Mouse (Mus musculus): ENCODE measurements at regions not wholly inside any gene's neighbourhood (a gene's known extent, or its start where the extent isn't known, plus 50 kb on each side); places are given as distances from the start of the nearest gene placed in this dataset.

DNA sequence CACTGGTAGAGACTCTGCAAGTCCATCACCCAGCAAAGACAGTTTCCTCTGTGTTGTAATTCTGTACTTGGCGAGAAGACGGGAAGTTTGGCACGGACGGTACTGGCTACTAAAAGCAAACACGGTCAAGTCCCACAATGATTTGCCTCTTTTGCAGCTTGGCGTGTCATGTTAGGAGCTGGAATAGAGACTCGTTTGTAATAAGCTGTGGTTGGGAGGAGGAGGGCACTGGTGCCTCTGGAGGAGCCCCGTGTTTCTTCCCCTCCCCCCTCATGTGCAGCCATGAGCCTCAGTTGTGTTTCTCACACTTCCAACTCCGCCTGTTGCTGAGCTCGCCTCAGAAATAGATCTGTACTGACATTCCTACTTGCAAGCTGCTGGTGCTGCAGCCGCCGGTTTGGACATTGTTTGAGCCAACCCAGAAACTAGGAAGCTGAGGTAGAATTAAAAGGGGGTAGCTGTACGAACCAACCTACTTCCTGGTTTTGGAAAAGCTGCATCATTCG is 236.8 kb upstream of the Prickle1 start:
- 58% methylated on average over 14 of the region's 14 CpGs for WGBS
- Histone ChIP-seq H3K27ac (ENCODE audit: low read depth, low read length) (no peak overlapping the region), H3K4me3 (ENCODE audit: low read depth, low read length) (no peak overlapping the region), H3K9ac (ENCODE audit: low read depth, low read length) (no peak overlapping the region), H3K27me3 (replicated peaks; ENCODE audit: control insufficient read depth, insufficient read depth, low read length) (no peaks in the 10 kb centered on the region), H3K36me3 (ENCODE audit: control insufficient read depth, insufficient read depth, low read length) (no peaks in the 10 kb centered on the region), H3K4me2 (no peak overlapping the region; the same call in 1 of the 2 replicates), H3K9me3 (ENCODE audit: control insufficient read depth, low read length) (no peaks in the 10 kb centered on the region), H3K4me1 (replicated peaks; ENCODE audit: control insufficient read depth, insufficient read depth, low read length) (no peaks in the 10 kb centered on the region)
- no peak for DNase-seq (ENCODE audit: low spot score)
- ATAC-seq (replicated peaks; ENCODE audit: low FRiP score), result no peak

GRCm38 (mm10) chr15:93831148-93831547 is 235.5 kb upstream of the Prickle1 start:
- Histone ChIP-seq H3K9ac (ENCODE audit: low read depth, low read length) (no peak overlapping the region), H3K27me3 (replicated peaks; ENCODE audit: control insufficient read depth, insufficient read depth, low read length) (no peaks in the 10 kb centered on the region), H3K27ac (ENCODE audit: low read depth, low read length) (no peak overlapping the region), H3K4me2 (no peak overlapping the region), H3K9me3 (ENCODE audit: control insufficient read depth, low read length) (no peaks in the 10 kb centered on the region), H3K4me3 (ENCODE audit: low read depth, low read length) (no peak overlapping the region), H3K36me3 (ENCODE audit: control insufficient read depth, insufficient read depth, low read length) (no peaks in the 10 kb centered on the region), H3K4me1 (replicated peaks; ENCODE audit: control insufficient read depth, insufficient read depth, low read length) (no peaks in the 10 kb centered on the region)
- no peak for ATAC-seq (replicated peaks; ENCODE audit: low FRiP score)
- DNase-seq (ENCODE audit: low spot score), result no peak
- WGBS, result 82% methylated on average over 3 of the region's 3 CpGs

- no peak for ATAC-seq (replicated peaks; ENCODE audit: low FRiP score)
- Histone ChIP-seq H3K9me3 (ENCODE audit: control insufficient read depth, low read length) (no peaks in the 10 kb centered on the region), H3K27ac (ENCODE audit: low read depth, low read length) (no peak overlapping the region), H3K27me3 (replicated peaks; ENCODE audit: control insufficient read depth, insufficient read depth, low read length) (no peaks in the 10 kb centered on the region), H3K4me3 (ENCODE audit: low read depth, low read length) (no peak overlapping the region), H3K36me3 (ENCODE audit: control insufficient read depth, insufficient read depth, low read length) (no peaks in the 10 kb centered on the region), H3K9ac (ENCODE audit: low read depth, low read length) (no peak overlapping the region), H3K4me1 (replicated peaks; ENCODE audit: control insufficient read depth, insufficient read depth, low read length) (no peaks in the 10 kb centered on the region; the same call in 1 of the 2 replicates), H3K4me2 (no peak overlapping the region)
- 59% methylated on average over 28 of the region's 28 CpGs for WGBS
- no peak for DNase-seq (ENCODE audit: low spot score)
Observed at GRCm38 (mm10) chr15:93824729-93825694, 229.3 kb upstream of the Prickle1 start.

GRCm38 (mm10) chr15:93821236-93821635 is 225.5 kb upstream of the Prickle1 start:
- Histone ChIP-seq H3K4me1 (replicated peaks; ENCODE audit: control insufficient read depth, insufficient read depth, low read length) (no peaks in the 10 kb centered on the region; the same call in 1 of the 2 replicates), H3K9ac (ENCODE audit: low read depth, low read length) (no peak overlapping the region), H3K4me2 (no peak overlapping the region), H3K9me3 (ENCODE audit: control insufficient read depth, low read length) (no peaks in the 10 kb centered on the region), H3K27ac (ENCODE audit: low read depth, low read length) (no peak overlapping the region), H3K27me3 (replicated peaks; ENCODE audit: control insufficient read depth, insufficient read depth, low read length) (no peaks in the 10 kb centered on the region), H3K36me3 (ENCODE audit: control insufficient read depth, insufficient read depth, low read length) (no peaks in the 10 kb centered on the region), H3K4me3 (ENCODE audit: low read depth, low read length) (no peak overlapping the region)
- 76% methylated on average over 6 of the region's 6 CpGs for WGBS
- DNase-seq (ENCODE audit: low spot score), result no peak
- no peak for ATAC-seq (replicated peaks; ENCODE audit: low FRiP score)

DNA sequence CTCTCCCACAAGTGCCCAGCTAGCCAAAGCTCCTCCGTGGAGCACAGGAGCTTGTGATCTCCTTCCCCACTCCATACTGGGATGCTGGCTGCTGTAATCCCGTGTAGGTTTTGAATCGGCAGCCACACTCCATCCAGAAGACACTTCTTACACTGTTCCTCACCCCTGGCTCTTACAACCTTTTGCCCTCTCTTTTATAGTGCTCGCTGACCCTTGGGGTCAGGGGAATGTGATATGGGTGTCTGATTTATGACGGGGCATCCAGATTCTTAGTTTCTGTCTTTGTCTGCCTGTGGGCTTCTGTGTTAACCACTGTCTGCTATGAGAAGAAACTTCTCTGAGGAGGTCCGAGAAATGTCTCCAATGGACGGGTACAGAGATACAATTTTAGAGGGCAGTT is 216.3 kb upstream of the Prickle1 start:
- H3K9ac ChIP-seq (ENCODE audit: low read depth, low read length), result no peak overlapping the region
- no peak overlapping the region for H3K27ac ChIP-seq (ENCODE audit: low read depth, low read length)
- no peaks in the 10 kb centered on the region for H3K9me3 ChIP-seq (ENCODE audit: control insufficient read depth, low read length)
- H3K4me3 ChIP-seq (ENCODE audit: low read depth, low read length), result no peak overlapping the region
- DNase-seq (ENCODE audit: low spot score) (no peak), ATAC-seq (replicated peaks; ENCODE audit: low FRiP score) (no peak)
- no peaks in the 10 kb centered on the region for H3K36me3 ChIP-seq (ENCODE audit: control insufficient read depth, insufficient read depth, low read length)
- H3K4me1 ChIP-seq (replicated peaks; ENCODE audit: control insufficient read depth, insufficient read depth, low read length), result no peaks in the 10 kb centered on the region
- WGBS, result 55% methylated on average over 7 of the region's 7 CpGs
- no peak overlapping the region for H3K4me2 ChIP-seq
- no peaks in the 10 kb centered on the region for H3K27me3 ChIP-seq (replicated peaks; ENCODE audit: control insufficient read depth, insufficient read depth, low read length)

GRCm38 (mm10) chr15:93807993-93808392 is 212.3 kb upstream of the Prickle1 start:
- H3K9me3 ChIP-seq (ENCODE audit: control insufficient read depth, low read length), result no peaks in the 10 kb centered on the region
- no peaks in the 10 kb centered on the region for H3K36me3 ChIP-seq (ENCODE audit: control insufficient read depth, insufficient read depth, low read length)
- H3K4me2 ChIP-seq, result no peak overlapping the region
- no peak overlapping the region for H3K9ac ChIP-seq (ENCODE audit: low read depth, low read length)
- no peaks in the 10 kb centered on the region for H3K4me1 ChIP-seq (replicated peaks; ENCODE audit: control insufficient read depth, insufficient read depth, low read length)
- no peak overlapping the region for H3K27ac ChIP-seq (ENCODE audit: low read depth, low read length)
- WGBS, result 53% methylated on average over 8 of the region's 8 CpGs
- H3K27me3 ChIP-seq (replicated peaks; ENCODE audit: control insufficient read depth, insufficient read depth, low read length), result no peaks in the 10 kb centered on the region
- DNase-seq (ENCODE audit: low spot score), result no peak
- no peak overlapping the region for H3K4me3 ChIP-seq (ENCODE audit: low read depth, low read length)
- ATAC-seq (replicated peaks; ENCODE audit: low FRiP score), result no peak

GRCm38 (mm10) chr15:93807505-93807904 is 211.8 kb upstream of the Prickle1 start:
- WGBS, result 87% methylated on average over 8 of the region's 8 CpGs
- Histone ChIP-seq H3K27ac (ENCODE audit: low read depth, low read length) (no peak overlapping the region), H3K4me1 (replicated peaks; ENCODE audit: control insufficient read depth, insufficient read depth, low read length) (no peaks in the 10 kb centered on the region), H3K27me3 (replicated peaks; ENCODE audit: control insufficient read depth, insufficient read depth, low read length) (no peaks in the 10 kb centered on the region), H3K36me3 (ENCODE audit: control insufficient read depth, insufficient read depth, low read length) (no peaks in the 10 kb centered on the region), H3K9ac (ENCODE audit: low read depth, low read length) (no peak overlapping the region), H3K4me2 (no peak overlapping the region), H3K9me3 (ENCODE audit: control insufficient read depth, low read length) (no peaks in the 10 kb centered on the region), H3K4me3 (ENCODE audit: low read depth, low read length) (no peak overlapping the region)
- DNase-seq (ENCODE audit: low spot score) (no peak), ATAC-seq (replicated peaks; ENCODE audit: low FRiP score) (no peak)

DNA sequence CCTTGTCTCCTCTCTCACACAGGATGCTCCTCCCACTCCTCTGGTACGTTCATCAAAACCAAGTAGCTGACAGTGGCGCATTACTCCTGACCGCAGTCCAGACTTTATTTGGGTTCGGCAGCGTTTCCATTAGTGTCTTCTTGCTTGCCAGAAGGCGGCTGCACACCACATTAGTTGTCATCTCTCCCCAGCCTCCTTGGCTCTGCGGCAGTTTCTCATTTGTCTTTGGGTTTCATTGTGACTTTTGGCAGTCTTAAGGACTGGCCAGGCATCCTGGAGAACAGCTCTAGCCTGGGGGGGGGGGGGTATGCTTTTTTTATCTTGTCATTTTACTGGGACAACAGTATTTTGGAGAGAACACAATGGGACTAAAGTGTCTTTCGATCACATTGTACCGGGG is 209.0 kb upstream of the Prickle1 start:
- no peak overlapping the region for H3K4me3 ChIP-seq (ENCODE audit: low read depth, low read length)
- no peaks in the 10 kb centered on the region for H3K36me3 ChIP-seq (ENCODE audit: control insufficient read depth, insufficient read depth, low read length)
- no peak for DNase-seq (ENCODE audit: low spot score)
- no peak overlapping the region for H3K27ac ChIP-seq (ENCODE audit: low read depth, low read length)
- no peaks in the 10 kb centered on the region for H3K27me3 ChIP-seq (replicated peaks; ENCODE audit: control insufficient read depth, insufficient read depth, low read length)
- no peaks in the 10 kb centered on the region for H3K9me3 ChIP-seq (ENCODE audit: control insufficient read depth, low read length)
- H3K9ac ChIP-seq (ENCODE audit: low read depth, low read length), result no peak overlapping the region
- no peak for ATAC-seq (replicated peaks; ENCODE audit: low FRiP score)
- no peaks in the 10 kb centered on the region for H3K4me1 ChIP-seq (replicated peaks; ENCODE audit: control insufficient read depth, insufficient read depth, low read length)
- 77% methylated on average over 9 of the region's 9 CpGs for WGBS
- H3K4me2 ChIP-seq, result no peak overlapping the region

- 64% methylated on average over 9 of the region's 9 CpGs for WGBS
Observed at GRCm38 (mm10) chr15:93790531-93790930, 194.8 kb upstream of the Prickle1 start.

More at GRCm38 (mm10) chr15:93790531-93790930, 194.8 kb upstream of the Prickle1 start:
- Histone ChIP-seq H3K4me2 (no peak overlapping the region), H3K27me3 (replicated peaks; ENCODE audit: control insufficient read depth, insufficient read depth, low read length) (no peaks in the 10 kb centered on the region), H3K9me3 (ENCODE audit: control insufficient read depth, low read length) (no peaks in the 10 kb centered on the region), H3K9ac (ENCODE audit: low read depth, low read length) (no peak overlapping the region), H3K36me3 (ENCODE audit: control insufficient read depth, insufficient read depth, low read length) (no peaks in the 10 kb centered on the region), H3K27ac (ENCODE audit: low read depth, low read length) (no peak overlapping the region), H3K4me1 (replicated peaks; ENCODE audit: control insufficient read depth, insufficient read depth, low read length) (no peaks in the 10 kb centered on the region), H3K4me3 (ENCODE audit: low read depth, low read length) (no peak overlapping the region)
- ATAC-seq (replicated peaks; ENCODE audit: low FRiP score) (no peak; the same call in 1 of the 2 replicates), DNase-seq (ENCODE audit: low spot score) (no peak)

All from liver, embryonic 11.5 days (tissue).